Mouse (Mus musculus) heart, postnatal 25 days (tissue): ENCODE measurements around the gene Ilkap. TPM values are rescaled to one million over a fixed set of nuclear protein-coding genes. Genes with fewer than 3 reads are reported as not detected.

Source experiments
- DNase-seq: peaks from one replicate; pipeline ENCODE4 v3.0.0; 2022; ENCODE audit warnings: low spot score
- intact Hi-C: fragments of 180-260 bp; cut with DNase I; formaldehyde crosslinking; loops from one replicate; pipeline ENCODE4 v1.15.1; 2025
- total RNA-seq, 2 experiments: library from RNA; stranded (reverse); gene quantifications; 2 replicates each; pipeline ENCODE4 v1.2.3; 2021

The Ilkap gene
- total RNA-seq, 2 experiments from 2014 or later: 41.3 to 48.1 TPM

DNA sequence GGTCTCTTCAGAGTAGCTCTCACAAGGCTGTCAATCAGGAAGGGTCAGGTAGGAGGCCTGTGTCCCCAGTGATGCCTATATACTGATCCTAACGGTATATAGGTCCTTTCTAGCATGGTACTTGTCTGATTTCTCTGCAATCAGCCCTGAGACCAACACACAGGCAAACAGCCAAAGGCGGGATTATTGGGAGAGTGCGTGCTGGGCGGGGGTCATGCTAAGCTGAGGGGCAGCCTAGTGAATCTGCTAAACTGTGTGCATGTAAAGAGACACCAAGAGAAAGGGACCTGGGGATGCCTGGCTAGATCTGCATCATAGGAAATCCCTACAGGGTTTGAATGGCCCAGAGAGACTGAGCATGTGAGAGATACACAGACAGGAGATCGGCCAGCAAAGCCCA, 16.7 kb upstream of the Ilkap start:
- DNase-seq: no peak
- intact Hi-C loops: no loop called here

DNA sequence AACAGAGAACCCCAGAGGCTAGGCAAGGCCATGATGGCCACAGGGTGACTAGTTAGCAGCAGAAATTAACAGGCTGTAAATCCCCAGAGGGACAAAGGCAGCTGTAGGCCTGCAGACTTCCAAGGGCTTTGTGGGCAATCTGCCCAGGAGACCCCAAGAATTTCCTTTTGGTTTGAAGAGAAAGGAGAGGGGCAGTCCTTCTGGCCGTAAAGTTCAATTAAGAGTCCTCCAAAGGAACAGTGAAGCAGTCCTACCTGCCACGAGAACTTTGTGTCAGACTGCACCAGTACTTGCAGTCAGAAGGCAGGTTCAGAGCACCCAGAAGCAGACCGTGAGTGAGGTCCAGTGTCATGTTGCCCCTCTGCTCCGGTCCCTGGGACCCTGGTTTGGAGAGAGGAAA, 16.3 kb upstream of the Ilkap start:
- no peak for DNase-seq

GRCm38 (mm10) chr1:91413898-91414594, 15.4 kb upstream of the Ilkap start, which contains the start of gene Hes6:
Gene Hes6 (minus strand): TSS chr1:91414038.
- intact Hi-C loops: no loop called here
- peak; percentile 67 for DNase-seq

More for the DNA sequence above, 16.3 kb upstream of the Ilkap start:
- intact Hi-C loops: no loop called here

- intact Hi-C loops: no loop called here
- no peak for DNase-seq
Observed at GRCm38 (mm10) chr1:91413536-91413897, 14.9 kb upstream of the Ilkap start.

DNA sequence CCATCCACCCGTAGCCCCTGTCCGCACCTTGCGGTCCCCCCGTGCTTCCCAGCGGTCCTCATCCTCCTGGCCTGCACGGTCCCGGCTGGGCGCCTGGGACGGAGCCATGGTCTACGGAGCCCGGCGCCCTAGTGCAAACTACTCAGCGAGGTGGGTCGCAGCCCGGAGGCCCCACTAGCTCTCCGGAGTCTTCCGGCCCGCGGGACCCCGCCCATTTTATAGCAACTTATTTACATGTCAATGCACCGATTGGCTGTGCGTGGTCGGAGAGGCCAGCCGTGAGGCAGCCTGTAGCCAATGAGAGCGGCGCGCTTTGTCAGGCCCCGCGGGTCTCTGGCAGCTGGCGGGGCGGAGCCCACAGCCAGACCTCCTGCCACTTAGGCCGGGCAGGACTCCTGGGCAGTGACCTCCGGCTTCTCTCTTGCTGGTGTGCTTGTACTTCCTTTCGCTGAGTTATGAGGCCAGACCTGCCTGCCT, 14.5 kb upstream of the Ilkap start:
- intact Hi-C loops: no loop called here
- DNase-seq: peak; percentile 95

GRCm38 (mm10) chr1:91412286-91413029, 13.8 kb upstream of the Ilkap start:
- intact Hi-C loops: no loop called here
- no peak for DNase-seq

- intact Hi-C loops: no loop called here
- DNase-seq: no peak
Observed at GRCm38 (mm10) chr1:91411631-91412285, 13.1 kb upstream of the Ilkap start.

DNA sequence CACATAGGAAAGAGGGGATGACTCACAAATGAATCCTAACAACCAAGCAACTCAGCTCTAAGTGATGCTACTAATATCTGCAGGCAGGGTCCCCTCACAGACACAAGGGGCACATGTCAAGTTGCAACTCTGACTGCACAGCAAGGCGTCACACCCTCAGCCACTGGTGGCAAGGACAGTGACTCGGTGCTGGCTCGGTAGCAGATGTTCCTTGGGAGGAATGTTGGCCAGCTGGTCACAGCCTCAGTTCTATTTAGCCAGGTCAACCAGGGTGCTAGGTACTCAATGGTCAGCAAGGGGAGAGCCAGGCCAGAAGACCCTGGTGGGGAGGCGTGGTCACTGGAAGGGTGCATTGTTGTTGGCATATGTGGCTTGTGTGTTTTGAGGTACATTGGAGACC, 9.2 kb upstream of the Ilkap start:
- intact Hi-C loops: no loop called here
- no peak for DNase-seq

DNA sequence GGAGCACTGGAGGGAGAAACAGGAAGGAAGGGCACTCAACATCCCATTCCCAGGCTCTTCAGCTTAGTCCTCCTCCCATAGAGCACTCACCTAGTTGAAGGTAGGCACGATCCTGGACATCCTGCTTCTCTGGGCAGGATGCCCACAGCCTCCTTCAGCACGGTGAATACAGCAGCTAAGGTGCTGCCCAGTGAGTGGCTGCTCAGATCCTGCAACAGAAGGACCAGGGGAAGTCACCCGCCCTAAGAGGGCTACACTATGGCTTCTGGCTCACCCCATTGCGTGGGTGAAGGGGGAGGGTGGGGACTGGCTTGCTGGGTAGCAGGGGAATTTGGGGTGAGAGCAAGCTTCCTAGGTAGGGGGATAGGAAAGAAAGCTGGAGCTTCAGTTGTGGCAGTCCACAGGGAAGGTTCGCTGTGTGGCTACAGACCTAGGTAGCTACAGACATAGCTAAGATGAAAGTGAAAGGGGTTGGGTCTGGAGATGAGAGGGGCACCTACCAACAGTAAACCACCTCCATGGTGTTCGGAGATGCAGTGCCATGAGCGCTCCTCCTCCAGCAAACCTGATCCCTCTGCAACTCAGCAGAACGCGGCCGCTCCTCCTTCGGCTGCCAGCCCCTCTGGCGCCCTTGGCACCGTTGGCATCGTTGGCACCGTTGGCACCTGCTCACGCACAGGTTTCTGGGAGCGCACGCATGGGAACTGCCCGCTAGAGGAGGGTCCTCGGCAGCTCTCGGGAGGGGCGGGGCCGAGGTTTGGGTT, 7.0 kb upstream of the Ilkap start:
- intact Hi-C loops: no loop called here

DNA sequence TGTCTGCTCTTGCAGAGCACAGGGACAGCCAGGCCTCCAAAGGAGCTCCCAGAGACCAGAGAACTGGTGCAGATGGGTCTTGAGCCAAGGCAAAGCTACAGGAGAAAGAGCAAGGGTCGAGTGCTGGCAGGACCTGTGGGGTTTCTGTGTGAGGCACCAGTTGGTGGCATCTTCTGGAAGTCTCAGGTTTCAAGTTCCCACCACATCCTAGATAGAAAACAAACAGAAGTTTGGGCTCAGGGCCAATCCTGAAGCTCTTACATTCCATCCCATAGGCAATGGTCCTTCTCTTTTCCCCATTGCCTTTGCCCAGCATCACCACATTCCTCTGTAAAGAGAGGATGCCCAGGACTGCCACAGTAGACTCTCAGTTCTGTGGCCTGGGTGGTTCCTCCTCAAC, 6.4 kb upstream of the Ilkap start:
- intact Hi-C loops: no loop called here
- DNase-seq: no peak

More for the DNA sequence above, 7.0 kb upstream of the Ilkap start:
- DNase-seq: no peak

GRCm38 (mm10) chr1:91397927-91398259, 722 bp downstream of the Ilkap start:
- no peak for DNase-seq
- intact Hi-C loops: no loop called here

DNA sequence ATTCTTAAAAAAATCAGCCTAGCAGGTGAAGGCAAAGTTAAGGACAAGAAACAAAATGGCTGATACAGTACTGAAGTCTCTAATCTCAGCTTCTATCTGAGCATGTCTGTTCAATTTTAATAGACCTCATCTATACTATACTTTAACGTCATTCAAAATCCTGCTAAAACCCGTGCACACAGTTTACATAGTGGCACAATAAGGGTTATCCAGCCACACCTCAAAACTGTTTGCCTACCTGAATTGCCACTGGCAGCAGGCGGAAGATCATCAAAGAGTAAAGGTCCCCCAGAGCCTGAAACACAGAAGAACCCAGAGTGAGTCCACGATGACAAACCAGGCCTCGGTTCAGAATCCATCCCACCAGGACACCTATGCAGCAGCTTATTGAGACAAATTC, 8.2 kb downstream of the Ilkap start:
- no peak for DNase-seq
- intact Hi-C loops: no loop called here

GRCm38 (mm10) chr1:91381091-91381471, 17.5 kb downstream of the Ilkap start:
- intact Hi-C loops: no loop called here
- no peak for DNase-seq

DNA sequence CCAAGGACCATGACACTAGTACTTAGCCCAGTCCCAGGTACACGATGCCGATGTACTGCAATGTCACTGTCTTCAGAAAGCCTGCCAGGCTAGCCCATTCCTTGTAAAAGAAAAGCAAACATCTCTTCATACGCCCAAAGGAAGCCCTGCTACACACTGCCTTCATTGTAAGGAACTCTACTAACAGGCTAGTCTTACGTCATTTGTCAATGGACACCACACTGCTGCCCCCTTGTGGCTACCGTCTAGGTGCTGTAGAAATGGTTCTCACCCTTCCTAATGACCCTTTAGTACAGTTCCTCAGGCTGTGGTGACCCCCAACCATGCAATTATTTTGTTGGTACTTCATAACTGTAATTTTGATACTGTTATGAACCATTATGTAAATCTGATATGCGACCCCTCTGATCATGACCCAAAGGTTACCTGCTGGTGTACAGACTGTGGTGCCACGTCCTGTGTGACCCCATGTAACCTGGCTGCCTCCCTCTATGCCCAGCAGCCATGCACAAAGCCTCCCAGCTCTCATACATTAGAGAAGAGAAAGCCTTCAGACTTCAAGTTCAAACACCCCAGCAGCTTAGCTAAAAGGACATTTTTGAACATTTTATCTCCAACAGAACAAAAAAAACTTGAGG, 18.0 kb downstream of the Ilkap start:
- DNase-seq: no peak

GRCm38 (mm10) chr1:91373414-91373835, 25.2 kb downstream of the Ilkap start:
- no peak for DNase-seq
- intact Hi-C loops: no loop called here

More for the DNA sequence above, 18.0 kb downstream of the Ilkap start:
- intact Hi-C loops: loop anchor here (1.0 kb wide), 1 partner anchor 32 kb away; no protein-coding TSS in a partner anchor

DNA sequence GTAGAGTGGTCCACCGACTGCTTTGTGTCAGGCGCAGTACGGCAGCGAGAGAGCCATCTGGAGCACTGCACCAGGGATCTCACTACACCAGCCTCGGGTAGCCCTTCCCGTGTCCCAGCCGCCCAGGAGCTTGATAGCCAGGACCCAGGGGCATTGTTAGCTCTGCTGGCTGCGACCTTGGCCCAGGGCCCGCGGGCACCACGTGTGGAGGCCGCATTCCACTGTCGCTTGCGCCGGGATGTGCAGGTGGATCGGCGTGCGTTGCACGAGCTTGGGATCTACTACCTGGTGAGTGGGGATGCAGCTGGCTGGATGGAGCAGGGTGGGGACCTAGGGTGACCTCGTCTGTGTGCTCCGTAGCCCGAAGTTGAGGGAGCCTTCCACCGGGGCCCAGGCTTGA, 28.6 kb downstream of the Ilkap start:
- DNase-seq: no peak
- intact Hi-C loops: no loop called here

GRCm38 (mm10) chr1:91369408-91369807, 29.2 kb downstream of the Ilkap start:
- no peak for DNase-seq
- intact Hi-C loops: loop anchor here (5.0 kb wide), 1 partner anchor 113 kb away; no protein-coding TSS in a partner anchor

DNA sequence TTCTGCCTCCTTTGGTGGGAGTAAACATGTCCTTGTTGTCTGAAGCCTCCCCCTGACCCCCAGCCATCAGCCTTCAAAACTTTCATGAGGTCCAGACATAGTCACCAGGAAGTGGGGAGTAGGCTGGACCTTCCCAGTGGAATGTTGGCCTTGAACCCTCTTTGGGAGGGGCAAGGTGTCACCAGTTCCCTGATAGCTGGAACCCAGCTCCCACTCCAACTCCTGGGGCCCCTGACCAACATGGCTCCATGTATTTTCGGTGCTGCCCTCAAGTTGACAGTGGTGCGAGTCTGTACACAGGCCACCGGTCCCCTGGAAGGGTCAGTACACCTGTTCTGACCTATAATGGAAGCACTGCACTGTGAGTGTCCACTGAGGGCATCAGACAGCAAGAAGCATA, 31.3 kb downstream of the Ilkap start:
- intact Hi-C loops: loop anchor here (5.0 kb wide), 1 partner anchor 115 kb away; no protein-coding TSS in a partner anchor

More for the DNA sequence above, 31.3 kb downstream of the Ilkap start:
- no peak for DNase-seq
